Mouse (Mus musculus) neural tube, embryonic 11.5 days (tissue): ENCODE results near the gene Ankrd13a. TPM values are rescaled to one million over a fixed set of nuclear protein-coding genes. Genes with fewer than 3 reads are reported as not detected.
"Not testable (repeated sequence)": the region's sequence is repeated elsewhere in the genome, so short reads cannot be mapped to it uniquely, and the experiment has no call there.

Source experiments
- ATAC-seq: fragments of 200-750 bp; cut with Nextera tagmentation; 2 replicates; pipeline ENCODE4 v1.8.0; 2017; ENCODE audit warnings: moderate number of reproducible peaks, mild to moderate bottlenecking, moderate TSS enrichment, moderate library complexity; ENCODE audit not compliant: insufficient read depth, low FRiP score, low TSS enrichment
- DNase-seq: peaks from one replicate; pipeline ENCODE4 v3.0.0-alpha.2; 2015; ENCODE audit warnings: low spot score
- H3K27ac ChIP-seq: fragments of 300-500 bp; sonication (generic); 2 replicates; pipeline ENCODE4 v1.5.1; 2014; ENCODE audit warnings: low read depth, mild to moderate bottlenecking, low read length
- H3K27me3 ChIP-seq: fragments of 300-500 bp; sonication (generic); 2 replicates; pipeline ENCODE4 v1.6.1; 2014; ENCODE audit warnings: mild to moderate bottlenecking, low read length, mixed read lengths; ENCODE audit not compliant: control insufficient read depth, insufficient read depth
- H3K36me3 ChIP-seq: fragments of 300-500 bp; sonication (generic); 2 replicates; pipeline ENCODE4 v1.6.1; 2014; ENCODE audit warnings: mild to moderate bottlenecking, low read length, moderate library complexity, mixed read lengths; ENCODE audit not compliant: control insufficient read depth, insufficient read depth
- H3K4me1 ChIP-seq: fragments of 300-500 bp; sonication (generic); 2 replicates; pipeline ENCODE4 v1.6.1; 2014; ENCODE audit warnings: low read length, mixed read lengths; ENCODE audit not compliant: control insufficient read depth, insufficient read depth
- H3K4me2 ChIP-seq: fragments of 300-500 bp; sonication (generic); 2 replicates; pipeline ENCODE4 v1.6.1; 2014; ENCODE audit warnings: low read depth, mild to moderate bottlenecking, moderate library complexity
- H3K4me3 ChIP-seq: fragments of 300-500 bp; sonication (generic); 2 replicates; pipeline ENCODE4 v1.5.1; 2014; ENCODE audit warnings: low read depth, low read length
- H3K9ac ChIP-seq: fragments of 300-500 bp; sonication (generic); 2 replicates; pipeline ENCODE4 v1.6.1; 2014; ENCODE audit warnings: mild to moderate bottlenecking, low read length
- H3K9me3 ChIP-seq: fragments of 300-500 bp; sonication (generic); 2 replicates; pipeline ENCODE4 v1.6.1; 2016; ENCODE audit warnings: low read length; ENCODE audit not compliant: control insufficient read depth
- WGBS: fragments of 180-500 bp; shearing (Covaris S2); extraction: QIAGEN DNeasy Blood & Tissue Kit; methylation state at CpG from one replicate; pipeline ENCODE4 v1.1.7; 2014; 5-methylcytosine and 5-hydroxymethylcytosine counted together
- microRNA-seq: library from miRNA; unstranded; fragments of <30 nt; microRNA quantifications from one replicate; pipeline ENCODE4, GENCODE M21; 2016
- polyA plus RNA-seq: library from polyadenylated mRNA; unstranded; fragments of >200 nt; fragmentation: Nextera tagmentation; extraction: Ambion mirVana; gene quantifications from 2 replicates; pipeline ENCODE4 v1.2.1, GENCODE M21; 2014

Ankrd13a gene
- polyA plus RNA-seq, 1 experiment from 2014 or later, result 88.6 TPM

DNA sequence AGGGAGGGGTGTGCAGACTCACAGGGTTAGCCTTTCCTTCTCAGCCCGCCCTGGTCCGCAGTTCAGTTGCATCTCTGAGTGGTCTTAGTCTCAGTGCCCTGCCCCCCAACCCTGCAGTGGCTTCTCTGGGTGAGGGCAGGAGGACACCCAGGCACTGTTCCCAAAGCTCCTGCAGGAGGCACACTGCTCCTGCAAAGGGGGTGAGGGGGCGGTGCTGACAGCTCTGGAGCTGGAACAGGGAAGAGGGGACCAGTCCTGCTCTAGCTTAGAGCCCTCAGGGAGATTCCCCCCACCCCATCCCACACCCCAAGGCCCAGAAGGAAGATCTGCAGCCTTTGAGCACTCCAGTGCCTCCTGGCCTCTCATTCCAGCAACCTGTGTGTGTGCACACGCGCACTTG lies 68.2 kb downstream of the Ankrd13a start:
- H3K4me2 ChIP-seq, result no peak overlapping the region
- WGBS, result 70% methylated on average over 5 of the region's 5 CpGs
- no peak overlapping the region for H3K4me3 ChIP-seq
- H3K9ac ChIP-seq, result no peak overlapping the region
- DNase-seq, result no peak
- ATAC-seq, result no peak
- H3K27ac ChIP-seq, result no peak overlapping the region
- no peaks in the 10 kb centered on the region for H3K4me1 ChIP-seq
- H3K9me3 ChIP-seq, result no peaks in the 10 kb centered on the region
- no peaks in the 10 kb centered on the region for H3K36me3 ChIP-seq
- no peaks in the 10 kb centered on the region for H3K27me3 ChIP-seq

GRCm38 (mm10) chr5:114844371-114844770 lies 69.9 kb downstream of the Ankrd13a start:
- not testable (repeated sequence) for H3K9me3 ChIP-seq, H3K4me1 ChIP-seq, H3K9ac ChIP-seq, H3K27me3 ChIP-seq, DNase-seq, H3K4me2 ChIP-seq, ATAC-seq, H3K36me3 ChIP-seq, H3K27ac ChIP-seq, H3K4me3 ChIP-seq
- 67% methylated on average over 2 of the region's 2 CpGs for WGBS

DNA sequence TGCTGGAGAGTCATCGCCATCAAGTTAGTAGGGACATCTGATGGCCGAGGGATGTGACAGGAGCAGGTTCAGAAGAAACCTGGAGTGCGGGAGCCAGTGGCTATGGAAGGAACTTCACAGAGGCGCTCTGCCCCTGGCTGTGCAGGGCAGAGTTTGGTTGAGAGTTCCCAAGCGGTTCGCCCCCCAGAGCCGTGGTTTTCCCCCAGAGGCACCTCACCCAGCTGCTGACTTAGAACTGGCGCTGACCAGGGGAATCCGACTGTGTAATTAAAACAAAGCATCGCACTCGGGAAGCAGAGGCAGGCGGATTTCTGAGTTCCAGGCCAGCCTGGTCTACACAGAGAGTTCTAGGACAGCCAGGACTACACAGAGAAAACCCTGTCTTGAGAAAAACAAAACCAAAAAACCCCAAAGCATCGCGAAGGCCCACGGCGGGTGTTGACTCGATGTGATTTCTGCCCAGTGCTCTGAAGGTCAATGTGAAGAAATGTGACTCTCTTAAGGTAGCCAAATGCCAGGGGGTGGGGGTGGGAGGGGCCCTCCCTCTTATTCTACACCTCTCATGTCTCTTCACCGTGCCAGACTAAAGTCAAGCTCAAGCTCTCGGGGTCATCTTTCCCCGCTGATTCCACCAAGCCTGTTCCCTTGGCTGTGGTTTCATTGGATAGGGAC lies 77.2 kb downstream of the Ankrd13a start:
- Histone ChIP-seq H3K9me3 (no peaks in the 10 kb centered on the region), H3K36me3 (no peaks in the 10 kb centered on the region), H3K27ac (no peak overlapping the region), H3K4me2 (no peak overlapping the region), H3K4me3 (no peak overlapping the region), H3K4me1 (no peaks in the 10 kb centered on the region), H3K9ac (no peak overlapping the region), H3K27me3 (no peaks in the 10 kb centered on the region)
- WGBS, result 87% methylated on average over 19 of the region's 20 CpGs
- no peak for DNase-seq
- no peak for ATAC-seq

GRCm38 (mm10) chr5:114853364-114853763 lies 78.9 kb downstream of the Ankrd13a start, which contains the start of gene 4930519G04Rik:
4930519G04Rik (plus strand) TSS chr5:114853664.
- 79% methylated on average over 3 of the region's 5 CpGs for WGBS
- not testable (repeated sequence) for H3K27me3 ChIP-seq, H3K4me2 ChIP-seq, H3K9me3 ChIP-seq, H3K4me3 ChIP-seq, H3K9ac ChIP-seq, ATAC-seq, H3K36me3 ChIP-seq, H3K4me1 ChIP-seq, DNase-seq, H3K27ac ChIP-seq

Small RNAs within 50 kb of the gene (microRNA-seq; reads per million reads assigned to microRNA genes)
- gene Mir6240, result 6.8 reads per million, percentile 17 among the genes with 10 or more reads in this experiment

Other genes with a start within 250 kb of the Ankrd13a start
- gene Fam222a, start 206.7 kb upstream of the Ankrd13a start, polyA plus RNA-seq, result 5.0 and 7.5 TPM in 2 replicates
- 0.32 and 0.81 TPM in 2 replicates for gene Trpv4, start 116.3 kb upstream of the Ankrd13a start, polyA plus RNA-seq
- 68.9 and 72.6 TPM in 2 replicates for gene Gltp, start 83.7 kb upstream of the Ankrd13a start, polyA plus RNA-seq
- gene Tchp, start 66.9 kb upstream of the Ankrd13a start, polyA plus RNA-seq, result 12.8 and 14.3 TPM in 2 replicates
- 35.1 and 46.9 TPM in 2 replicates for gene Git2, start 840 bp downstream of the Ankrd13a start, polyA plus RNA-seq
- gene 1500011B03Rik, start 48.8 kb downstream of the Ankrd13a start, polyA plus RNA-seq, result 162 TPM in 2 replicates
- gene 4930519G04Rik, start 79.0 kb downstream of the Ankrd13a start, polyA plus RNA-seq, result not detected in 2 replicates
- gene Gm9936, start 84.0 kb downstream of the Ankrd13a start, polyA plus RNA-seq, result 0.39 and 0.54 TPM in 2 replicates
- gene Oasl2, start 122.3 kb downstream of the Ankrd13a start, polyA plus RNA-seq, result 0.81 and 1.8 TPM in 2 replicates
- 0.20 TPM in 1 of 2 replicates, not detected in the other for gene Oasl1, start 148.6 kb downstream of the Ankrd13a start, polyA plus RNA-seq
- gene 2210016L21Rik, start 167.5 kb downstream of the Ankrd13a start, polyA plus RNA-seq, result 47.2 and 48.8 TPM in 2 replicates
- not detected in 2 replicates for gene Hnf1a, start 196.4 kb downstream of the Ankrd13a start, polyA plus RNA-seq
- 43.6 and 45.1 TPM in 2 replicates for gene Sppl3, start 236.5 kb downstream of the Ankrd13a start, polyA plus RNA-seq